Mouse (Mus musculus) liver, embryonic 14.5 days (tissue): ENCODE results near the gene Dscam. TPM values are rescaled to one million over a fixed set of nuclear protein-coding genes. Genes with fewer than 3 reads are reported as not detected.

Experiments
- ATAC-seq: fragments of 200-750 bp; cut with Nextera tagmentation; 2 replicates; pipeline ENCODE4 v1.8.0; 2017; ENCODE audit warnings: moderate number of reproducible peaks, mild to moderate bottlenecking, moderate library complexity; ENCODE audit not compliant: insufficient read depth
- DNase-seq, 3 experiments: peaks; one replicate each; pipeline ENCODE4 v3.0.0-alpha.2; 2012 to 2013; ENCODE audit warnings: low read depth in 3 of 3, low spot score in 3 of 3
- H3K27ac ChIP-seq: fragments of 300-500 bp; sonication (generic); 2 replicates; pipeline ENCODE4 v1.5.1; 2014; ENCODE audit warnings: moderate library complexity, mild to moderate bottlenecking, control low read depth, inconsistent platforms
- H3K27me3 ChIP-seq: fragments of 300-500 bp; sonication (generic); 2 replicates; pipeline ENCODE4 v1.6.1; 2014; ENCODE audit warnings: mild to moderate bottlenecking, low read length, moderate library complexity; ENCODE audit not compliant: control insufficient read depth, insufficient read depth
- H3K36me3 ChIP-seq: fragments of 300-500 bp; sonication (generic); replicated peaks from 2 replicates; pipeline ENCODE4 v1.6.1; 2014; ENCODE audit warnings: low read depth; ENCODE audit not compliant: control insufficient read depth, insufficient read depth
- H3K4me1 ChIP-seq, 2 experiments: fragments of 200-500 bp in 1 of 2; fragments of 300-500 bp in 1 of 2; sonication (generic) in 1 of 2; replicated peaks; 2 replicates each; pipeline ENCODE4 v1.6.1; 2012 to 2014; ENCODE audit warnings: antibody characterized with exemption in 1 of 2, inconsistent platforms in 1 of 2, low read length in 1 of 2; ENCODE audit not compliant: control insufficient read depth in 2 of 2, insufficient read depth in 2 of 2
- H3K4me2 ChIP-seq: fragments of 300-500 bp; sonication (generic); 2 replicates; pipeline ENCODE4 v1.6.1; 2014; ENCODE audit warnings: low read depth, mild to moderate bottlenecking, control low read depth, moderate library complexity
- H3K4me3 ChIP-seq, 2 experiments: fragments of 200-500 bp in 1 of 2; fragments of 300-500 bp in 1 of 2; sonication (generic) in 1 of 2; 2 replicates each; pipeline ENCODE4 v1.5.1; 2012 to 2014; ENCODE audit warnings: low read depth in 2 of 2, low read length in 2 of 2, mild to moderate bottlenecking in 2 of 2, control low read depth in 1 of 2, inconsistent platforms in 1 of 2, moderate library complexity in 1 of 2; ENCODE audit not compliant: insufficient read depth in 1 of 2
- H3K9ac ChIP-seq: fragments of 300-500 bp; sonication (generic); replicated peaks from 2 replicates; pipeline ENCODE4 v1.6.1; 2014; ENCODE audit warnings: mild to moderate bottlenecking, control low read depth, moderate library complexity
- H3K9me3 ChIP-seq: fragments of 300-500 bp; sonication (generic); 2 replicates; pipeline ENCODE4 v1.6.1; 2016; ENCODE audit warnings: low read length, mixed read lengths; ENCODE audit not compliant: control insufficient read depth
- CTCF ChIP-seq: IDR thresholded peaks from 2 replicates; pipeline ENCODE4 v1.5.1; 2016; ENCODE audit warnings: antibody characterized with exemption, low read depth, control low read depth
- EP300 ChIP-seq: IDR thresholded peaks from 2 replicates; pipeline ENCODE4 v1.6.1; 2016; ENCODE audit warnings: antibody characterized with exemption, low read depth
- WGBS: fragments of 180-500 bp; shearing (Covaris S2); extraction: QIAGEN DNeasy Blood & Tissue Kit; methylation state at CpG from one replicate; pipeline ENCODE4 v1.1.7; 2014; ENCODE audit not compliant: insufficient replicate concordance; 5-methylcytosine and 5-hydroxymethylcytosine counted together
- polyA plus RNA-seq, 2 experiments: library from polyadenylated mRNA; depleted of rRNA in 1 of 2; stranded (reverse) in 1 of 2; unstranded in 1 of 2; fragments of >200 nt; fragmentation: Nextera tagmentation in 1 of 2; extraction: Ambion mirVana in 1 of 2; gene quantifications; 2 replicates each; pipeline versions ENCODE4 v1.2.1 to v1.2.3; 2012 to 2014

Dscam gene
- polyA plus RNA-seq, 2 experiments = not detected

GRCm38 (mm10) chr16:96730881-96731280 is 439.7 kb downstream of the Dscam start:
- no peaks in the 10 kb centered on the region for H3K27me3 ChIP-seq
- DNase-seq (no peak), ATAC-seq (no peak)
- no peak overlapping the region for H3K27ac ChIP-seq
- no peak overlapping the region for H3K4me3 ChIP-seq
- WGBS = 43% methylated on average over 3 of the region's 3 CpGs
- TF ChIP-seq EP300 = no peak
- no peak for TF ChIP-seq CTCF
- H3K4me2 ChIP-seq = no peak overlapping the region
- no peaks in the 10 kb centered on the region for H3K9me3 ChIP-seq
- no peak overlapping the region for H3K9ac ChIP-seq
- no peaks in the 10 kb centered on the region for H3K36me3 ChIP-seq
- H3K4me1 ChIP-seq = no peaks in the 10 kb centered on the region

GRCm38 (mm10) chr16:96727836-96728774 is 442.4 kb downstream of the Dscam start:
- Histone ChIP-seq H3K27ac (no peak overlapping the region), H3K4me3 (no peak overlapping the region), H3K36me3 (no peaks in the 10 kb centered on the region), H3K4me2 (no peak overlapping the region), H3K4me1 (no peaks in the 10 kb centered on the region), H3K27me3 (no peaks in the 10 kb centered on the region), H3K9ac (no peak overlapping the region), H3K9me3 (no peaks in the 10 kb centered on the region)
- 25% methylated on average over 13 of the region's 13 CpGs for WGBS
- TF ChIP-seq CTCF = no peak
- TF ChIP-seq EP300 = no peak
- ATAC-seq = no peak
- DNase-seq = no peak

GRCm38 (mm10) chr16:96725071-96725724 is 445.4 kb downstream of the Dscam start:
- Histone ChIP-seq H3K27me3 (no peaks in the 10 kb centered on the region), H3K4me1 (no peaks in the 10 kb centered on the region), H3K4me2 (no peak overlapping the region), H3K27ac (no peak overlapping the region), H3K36me3 (no peaks in the 10 kb centered on the region), H3K4me3 (no peak overlapping the region), H3K9me3 (no peaks in the 10 kb centered on the region), H3K9ac (no peak overlapping the region)
- TF ChIP-seq EP300 = no peak
- no peak for TF ChIP-seq CTCF
- 62% methylated on average over 8 of the region's 8 CpGs for WGBS
- ATAC-seq = no peak
- DNase-seq = no peak

- 46% methylated on average over 5 of the region's 5 CpGs for WGBS
- no peak overlapping the region for H3K27ac ChIP-seq
- no peak overlapping the region for H3K4me2 ChIP-seq
- no peaks in the 10 kb centered on the region for H3K4me1 ChIP-seq
- H3K9me3 ChIP-seq = no peaks in the 10 kb centered on the region
- H3K27me3 ChIP-seq = no peaks in the 10 kb centered on the region
- ATAC-seq (no peak), DNase-seq (no peak)
- H3K9ac ChIP-seq = no peak overlapping the region
- TF ChIP-seq CTCF (no peak), EP300 (no peak)
- H3K4me3 ChIP-seq = no peak overlapping the region
- H3K36me3 ChIP-seq = no peaks in the 10 kb centered on the region
Observed at GRCm38 (mm10) chr16:96724591-96724990, 446.0 kb downstream of the Dscam start.

GRCm38 (mm10) chr16:96724123-96724522 is 446.4 kb downstream of the Dscam start:
- no peak for DNase-seq
- H3K4me1 ChIP-seq = no peaks in the 10 kb centered on the region
- no peak overlapping the region for H3K27ac ChIP-seq
- WGBS = 67% methylated on average over 3 of the region's 3 CpGs
- ATAC-seq = no peak
- no peaks in the 10 kb centered on the region for H3K27me3 ChIP-seq
- H3K36me3 ChIP-seq = no peaks in the 10 kb centered on the region
- no peak overlapping the region for H3K9ac ChIP-seq
- no peaks in the 10 kb centered on the region for H3K9me3 ChIP-seq
- TF ChIP-seq EP300 (no peak), CTCF (no peak)
- no peak overlapping the region for H3K4me2 ChIP-seq
- no peak overlapping the region for H3K4me3 ChIP-seq
